Mouse (Mus musculus): ENCODE measurements around the gene Pdgfra. TPM values are rescaled to one million over a fixed set of nuclear protein-coding genes. Genes with fewer than 3 reads are reported as not detected.
A peak's percentile ranks its signal among the peaks of the same experiment; 100 is the strongest.

Gene Pdgfra
- 0.23 and 0.27 TPM in 2 replicates for polyA plus RNA-seq (2012; ENCODE audit: insufficient read depth, insufficient read length, missing spikeins)

GRCm38 (mm10) chr5:75152021-75152425 is at the start of gene Pdgfra:
Gene Pdgfra (plus strand): TSS chr5:75152292.
- TF ChIP-seq POLR2A (IDR thresholded peaks at IDR 0.05; ENCODE audit: borderline replicate concordance, low read depth, low read length) = no peak
- Histone ChIP-seq H3K4me1 (ENCODE audit: control insufficient read depth, insufficient read depth, low read length) (peaks cover 9% of the 10 kb centered on the region; the same call in 1 of the 2 replicates), H3K27ac (ENCODE audit: insufficient read depth, low read depth, low read length) (no peak within 1 kb of the TSS), H3K4me3 (ENCODE audit: insufficient read depth, low read length) (no peak within 1 kb of the TSS)

GRCm38 (mm10) chr5:75106511-75106910 is 45.6 kb upstream of the Pdgfra start:
- Histone ChIP-seq H3K4me1 (ENCODE audit: control insufficient read depth, insufficient read depth, low read length) (no peaks in the 10 kb centered on the region), H3K27ac (ENCODE audit: insufficient read depth, low read depth, low read length) (no peak overlapping the region), H3K4me3 (ENCODE audit: insufficient read depth, low read length) (no peak overlapping the region)
- TF ChIP-seq CTCF (IDR thresholded peaks at IDR 0.05; ENCODE audit: low read depth, low read length) = no peak
- no peak for TF ChIP-seq POLR2A (IDR thresholded peaks at IDR 0.05; ENCODE audit: borderline replicate concordance, low read depth, low read length)

DNA sequence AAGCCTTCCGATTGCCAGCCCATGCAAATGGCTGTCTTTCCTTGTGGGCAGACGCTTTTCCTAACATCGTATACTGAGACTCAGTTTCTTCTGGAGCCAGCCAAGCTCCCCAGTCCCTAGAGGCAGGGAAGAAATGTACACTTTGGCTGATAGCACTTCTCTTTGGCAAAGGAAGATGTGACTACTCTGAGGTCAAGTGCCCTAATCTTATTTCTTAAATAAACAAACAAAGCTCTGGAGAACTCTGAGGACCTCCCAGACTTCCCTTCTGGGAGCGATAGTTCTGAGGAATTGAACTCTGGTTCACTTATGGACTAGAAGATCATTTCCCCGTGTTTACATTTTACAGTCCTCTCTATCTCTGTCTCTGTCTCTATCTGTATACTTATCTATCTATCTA is 42.7 kb upstream of the Pdgfra start:
- Histone ChIP-seq H3K4me1 (ENCODE audit: control insufficient read depth, insufficient read depth, low read length) (no peaks in the 10 kb centered on the region), H3K4me3 (ENCODE audit: insufficient read depth, low read length) (no peak overlapping the region), H3K27ac (ENCODE audit: insufficient read depth, low read depth, low read length) (no peak overlapping the region)
- TF ChIP-seq CTCF (IDR thresholded peaks at IDR 0.05; ENCODE audit: low read depth, low read length) = no peak

- H3K27ac ChIP-seq (ENCODE audit: insufficient read depth, low read depth, low read length) = no peak overlapping the region
- no peak overlapping the region for H3K4me3 ChIP-seq (ENCODE audit: insufficient read depth, low read length)
- no peak for TF ChIP-seq POLR2A (IDR thresholded peaks at IDR 0.05; ENCODE audit: borderline replicate concordance, low read depth, low read length)
- no peak for TF ChIP-seq CTCF (IDR thresholded peaks at IDR 0.05; ENCODE audit: low read depth, low read length)
- no peaks in the 10 kb centered on the region for H3K4me1 ChIP-seq (ENCODE audit: control insufficient read depth, insufficient read depth, low read length)
These were observed 40.3 kb upstream of the Pdgfra start for GRCm38 (mm10) chr5:75111781-75112180.

GRCm38 (mm10) chr5:75118840-75119239 is 33.3 kb upstream of the Pdgfra start:
- H3K4me1 ChIP-seq (ENCODE audit: control insufficient read depth, insufficient read depth, low read length) = no peaks in the 10 kb centered on the region
- no peak overlapping the region for H3K4me3 ChIP-seq (ENCODE audit: insufficient read depth, low read length)
- TF ChIP-seq CTCF (IDR thresholded peaks at IDR 0.05; ENCODE audit: low read depth, low read length) = peak; percentile 38; the same call in 1 of the 2 replicates
- TF ChIP-seq POLR2A (IDR thresholded peaks at IDR 0.05; ENCODE audit: borderline replicate concordance, low read depth, low read length) = no peak
- H3K27ac ChIP-seq (ENCODE audit: insufficient read depth, low read depth, low read length) = no peak overlapping the region

- Histone ChIP-seq H3K4me1 (ENCODE audit: control insufficient read depth, insufficient read depth, low read length) (no peaks in the 10 kb centered on the region), H3K27ac (ENCODE audit: insufficient read depth, low read depth, low read length) (no peak overlapping the region), H3K4me3 (ENCODE audit: insufficient read depth, low read length) (no peak overlapping the region)
- no peak for TF ChIP-seq POLR2A (IDR thresholded peaks at IDR 0.05; ENCODE audit: borderline replicate concordance, low read depth, low read length)
- TF ChIP-seq CTCF (IDR thresholded peaks at IDR 0.05; ENCODE audit: low read depth, low read length) = no peak
These were observed 30.4 kb upstream of the Pdgfra start for GRCm38 (mm10) chr5:75121646-75122045.

DNA sequence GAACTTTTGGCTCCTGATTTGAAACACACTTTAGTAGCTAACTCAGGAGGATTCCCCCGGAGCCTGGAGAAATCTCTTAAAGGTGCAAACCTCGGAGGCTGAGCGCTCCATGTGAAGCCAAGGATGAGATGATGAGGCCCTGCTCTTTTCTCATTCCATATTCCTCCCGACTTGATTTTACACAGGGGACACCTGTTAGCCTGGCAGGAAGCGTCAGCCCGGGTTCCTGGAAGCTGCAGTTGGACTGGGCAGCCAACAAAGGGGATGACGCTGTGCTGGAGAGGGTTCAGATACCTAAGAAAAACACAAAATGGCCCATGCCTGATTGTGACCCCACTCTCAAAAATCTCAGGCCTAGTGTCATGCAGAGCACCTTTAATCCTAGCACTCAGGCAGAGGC is 17.4 kb upstream of the Pdgfra start:
- no peaks in the 10 kb centered on the region for H3K4me1 ChIP-seq (ENCODE audit: control insufficient read depth, insufficient read depth, low read length)
- H3K4me3 ChIP-seq (ENCODE audit: insufficient read depth, low read length) = no peak overlapping the region
- TF ChIP-seq POLR2A (IDR thresholded peaks at IDR 0.05; ENCODE audit: borderline replicate concordance, low read depth, low read length) (no peak), CTCF (IDR thresholded peaks at IDR 0.05; ENCODE audit: low read depth, low read length) (no peak)
- no peak overlapping the region for H3K27ac ChIP-seq (ENCODE audit: insufficient read depth, low read depth, low read length)

DNA sequence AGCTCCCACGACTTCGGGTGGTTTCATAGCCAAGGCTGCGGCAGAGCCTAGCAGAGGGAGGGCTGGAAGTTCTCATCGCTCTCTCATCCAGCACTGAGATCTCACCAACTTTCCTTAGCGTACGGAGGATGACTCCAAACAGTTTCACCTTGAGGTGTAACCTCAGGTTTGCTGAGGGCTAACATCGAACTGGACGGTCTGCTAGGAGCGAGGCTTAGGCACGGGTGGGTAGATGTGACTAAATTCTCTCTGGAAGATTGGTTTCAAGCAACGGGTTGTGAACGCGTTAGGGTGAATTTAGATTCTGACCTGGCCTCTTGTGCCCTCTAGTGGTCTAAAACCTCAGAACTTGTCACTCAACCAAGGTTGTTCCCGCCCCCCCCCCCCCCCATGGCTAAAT is 9.0 kb upstream of the Pdgfra start:
- TF ChIP-seq POLR2A (IDR thresholded peaks at IDR 0.05; ENCODE audit: borderline replicate concordance, low read depth, low read length) (no peak), CTCF (IDR thresholded peaks at IDR 0.05; ENCODE audit: low read depth, low read length) (peak; percentile 60)
- Histone ChIP-seq H3K4me3 (ENCODE audit: insufficient read depth, low read length) (peak overlapping the region; percentile 22; the same call in 1 of the 2 replicates), H3K27ac (ENCODE audit: insufficient read depth, low read depth, low read length) (no peak overlapping the region), H3K4me1 (ENCODE audit: control insufficient read depth, insufficient read depth, low read length) (0 out of 2 replicates have a peak, but pooled peaks cover 3% of the 10 kb centered on the region)

DNA sequence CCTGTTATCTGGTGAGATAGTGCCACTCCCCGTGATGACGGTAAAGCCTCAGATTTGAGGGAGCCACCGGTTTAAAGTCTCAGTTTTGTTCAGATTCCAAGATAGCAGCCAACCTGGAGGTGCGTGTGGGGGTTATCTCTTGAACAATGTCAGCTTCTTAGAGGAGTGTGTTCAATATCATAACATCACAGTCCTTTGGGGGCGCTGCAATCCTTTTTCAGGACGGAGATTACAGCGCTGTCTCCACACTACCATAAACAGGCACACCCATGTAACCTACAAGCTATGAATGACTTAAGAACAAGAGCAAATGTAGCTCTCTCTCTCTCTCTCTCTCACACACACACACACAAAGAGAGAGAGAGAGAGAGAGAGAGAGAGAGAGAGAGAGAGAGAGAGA is 8.3 kb upstream of the Pdgfra start:
- H3K4me3 ChIP-seq (ENCODE audit: insufficient read depth, low read length) = no peak overlapping the region
- H3K4me1 ChIP-seq (ENCODE audit: control insufficient read depth, insufficient read depth, low read length) = 0 out of 2 replicates have a peak, but pooled peaks cover 3% of the 10 kb centered on the region
- TF ChIP-seq CTCF (IDR thresholded peaks at IDR 0.05; ENCODE audit: low read depth, low read length) (no peak), POLR2A (IDR thresholded peaks at IDR 0.05; ENCODE audit: borderline replicate concordance, low read depth, low read length) (no peak)

DNA sequence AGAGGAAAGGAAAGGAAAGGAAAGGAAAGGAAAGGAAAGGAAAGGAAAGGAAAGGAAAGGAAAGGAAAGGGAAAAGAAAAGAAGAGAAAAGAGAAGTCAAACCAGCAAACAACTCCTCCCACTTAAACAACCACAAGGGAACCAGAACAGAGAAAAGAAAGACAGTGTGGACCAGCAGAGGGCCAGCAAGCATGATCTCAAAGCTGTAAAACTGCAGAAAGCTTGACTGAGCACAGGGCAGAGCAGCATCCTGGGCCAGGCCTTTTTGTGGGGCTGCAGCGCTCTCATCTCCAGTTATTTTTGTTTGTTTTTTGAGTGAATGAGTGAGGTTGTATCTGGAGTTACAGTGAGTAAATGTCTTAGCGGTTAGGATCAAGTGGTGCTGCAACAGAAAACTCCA is 6.8 kb upstream of the Pdgfra start:
- H3K4me3 ChIP-seq (ENCODE audit: insufficient read depth, low read length) = no peak overlapping the region
- no peak for TF ChIP-seq CTCF (IDR thresholded peaks at IDR 0.05; ENCODE audit: low read depth, low read length)
- no peak for TF ChIP-seq POLR2A (IDR thresholded peaks at IDR 0.05; ENCODE audit: borderline replicate concordance, low read depth, low read length)
- 0 out of 2 replicates have a peak, but pooled peaks cover 3% of the 10 kb centered on the region for H3K4me1 ChIP-seq (ENCODE audit: control insufficient read depth, insufficient read depth, low read length)
- no peak overlapping the region for H3K27ac ChIP-seq (ENCODE audit: insufficient read depth, low read depth, low read length)

More for the DNA sequence above, 8.3 kb upstream of the Pdgfra start:
- H3K27ac ChIP-seq (ENCODE audit: insufficient read depth, low read depth, low read length) = no peak overlapping the region

DNA sequence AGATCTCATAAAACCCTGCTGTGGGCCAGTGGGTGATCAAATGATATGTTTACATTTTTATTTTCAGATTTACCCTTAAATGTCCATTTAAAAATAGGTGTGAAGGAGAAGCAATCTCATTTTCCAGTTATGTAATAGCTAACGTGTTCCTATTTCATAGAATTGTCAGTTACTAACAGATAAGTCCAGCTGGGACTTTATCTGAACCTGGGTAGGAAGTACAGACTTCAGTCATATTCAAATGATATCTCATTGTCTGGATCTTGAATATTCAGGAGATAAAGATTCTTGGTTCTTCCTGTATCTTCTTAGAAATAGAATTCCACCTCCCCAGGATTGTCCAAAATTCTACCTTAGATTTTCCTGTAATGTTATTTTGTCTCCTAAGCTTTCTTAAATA is 5.6 kb upstream of the Pdgfra start:
- H3K4me3 ChIP-seq (ENCODE audit: insufficient read depth, low read length) = no peak overlapping the region
- TF ChIP-seq POLR2A (IDR thresholded peaks at IDR 0.05; ENCODE audit: borderline replicate concordance, low read depth, low read length) (no peak), CTCF (IDR thresholded peaks at IDR 0.05; ENCODE audit: low read depth, low read length) (no peak)
- 0 out of 2 replicates have a peak, but pooled peaks cover 3% of the 10 kb centered on the region for H3K4me1 ChIP-seq (ENCODE audit: control insufficient read depth, insufficient read depth, low read length)
- no peak overlapping the region for H3K27ac ChIP-seq (ENCODE audit: insufficient read depth, low read depth, low read length)

All from bone marrow macrophage, adult 2 months (primary cell).